Mouse (Mus musculus) megakaryocyte-erythroid progenitor cell, adult 5-6 weeks (primary cell): ENCODE results near the gene Zfp982. TPM values are rescaled to one million over a fixed set of nuclear protein-coding genes. Genes with fewer than 3 reads are reported as not detected.
A peak's percentile ranks its signal among the peaks of the same experiment; 100 is the strongest.
"Not testable (repeated sequence)": the region's sequence is repeated elsewhere in the genome, so short reads cannot be mapped to it uniquely, and the experiment has no call there.

Source experiments
- ATAC-seq: replicated peaks from 2 replicates; pipeline ENCODE4 v1.8.0; 2016; ENCODE audit warnings: mild to moderate bottlenecking, inconsistent platforms; ENCODE audit not compliant: severe bottlenecking, poor library complexity, low FRiP score, low TSS enrichment
- total RNA-seq, 2 experiments: library from RNA; stranded (forward) in 1 of 2; stranded (reverse) in 1 of 2; fragments of 200-1000, 215-1000 nt in 1 of 2; fragments of >200 nt in 1 of 2; fragmentation: Nextera tagmentation in 1 of 2; gene quantifications; 2 replicates each; pipeline ENCODE4 v1.2.3; 2014 to 2017

Gene Zfp982
- total RNA-seq (2014; fragmentation: Nextera tagmentation) (22.2 and 29.1 TPM in 2 replicates), total RNA-seq (2017) (11.0 and 13.2 TPM in 2 replicates)

DNA sequence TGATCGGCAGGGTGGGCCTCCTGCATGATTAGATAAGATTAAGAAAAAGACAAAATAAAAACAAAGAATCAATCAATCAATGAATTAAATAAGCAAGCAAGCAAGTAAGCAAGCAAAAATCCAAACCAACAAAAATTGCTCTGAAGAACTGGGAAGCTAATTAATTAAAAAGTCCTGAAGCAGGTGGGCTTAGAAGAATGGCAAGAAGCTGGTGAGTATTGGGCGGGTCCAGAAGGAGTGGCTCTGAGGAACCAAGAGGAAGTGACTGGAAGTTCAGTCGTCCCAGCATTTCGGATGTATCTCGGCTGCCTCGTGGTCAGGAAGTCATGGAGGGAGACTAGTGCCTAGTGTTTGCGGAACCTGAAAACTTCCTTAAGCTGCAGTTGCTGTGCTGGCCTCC, at the start of gene Zfp982:
Gene Zfp982 (plus strand): TSS at position 301 of the 400 bp plus-strand sequence.
- ATAC-seq: not testable (repeated sequence)

DNA sequence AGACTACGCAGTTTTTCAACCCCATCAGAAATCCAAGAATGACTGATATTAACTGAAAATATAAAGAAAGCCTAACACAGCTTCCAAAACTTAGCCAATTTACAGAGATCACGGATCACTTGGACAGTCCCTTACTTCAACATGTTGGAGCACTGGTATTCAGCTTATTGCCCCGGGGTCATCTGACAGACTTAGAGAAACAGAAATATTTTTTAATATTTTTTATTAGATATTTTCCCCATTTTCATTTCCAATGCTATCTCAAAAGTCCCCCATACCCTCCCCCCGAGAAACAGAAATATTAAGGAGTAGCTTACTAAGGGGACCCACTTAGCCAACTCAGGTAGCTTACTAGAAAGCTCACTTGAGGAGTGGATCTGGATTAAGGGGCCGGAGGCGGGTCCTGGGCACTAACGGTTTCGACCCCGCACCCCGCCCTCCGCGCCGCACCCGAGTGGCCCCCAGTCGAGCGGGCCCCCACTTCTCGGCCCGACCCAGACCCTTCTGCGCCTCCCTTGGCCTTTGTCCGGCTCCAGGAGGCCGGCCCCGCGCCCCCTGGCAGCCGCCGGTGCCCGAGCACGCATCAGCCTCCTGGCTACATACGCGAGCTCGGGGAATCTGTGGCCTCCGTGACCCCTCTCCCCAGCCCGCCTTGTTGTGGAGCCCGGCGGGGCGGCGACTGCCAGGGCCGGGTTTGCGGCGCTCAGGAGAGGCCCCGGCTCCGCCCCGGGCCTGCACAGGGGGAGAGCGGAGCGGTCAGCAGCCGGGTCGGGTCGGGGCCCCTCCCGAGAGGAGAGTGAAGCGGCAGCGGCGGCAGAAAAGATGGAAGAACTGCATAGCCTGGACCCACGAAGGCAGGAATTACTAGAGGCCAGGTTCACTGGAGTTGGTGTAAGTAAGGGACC, 49.3 kb upstream of the Zfp982 start:
- ATAC-seq: peak; percentile 97

DNA sequence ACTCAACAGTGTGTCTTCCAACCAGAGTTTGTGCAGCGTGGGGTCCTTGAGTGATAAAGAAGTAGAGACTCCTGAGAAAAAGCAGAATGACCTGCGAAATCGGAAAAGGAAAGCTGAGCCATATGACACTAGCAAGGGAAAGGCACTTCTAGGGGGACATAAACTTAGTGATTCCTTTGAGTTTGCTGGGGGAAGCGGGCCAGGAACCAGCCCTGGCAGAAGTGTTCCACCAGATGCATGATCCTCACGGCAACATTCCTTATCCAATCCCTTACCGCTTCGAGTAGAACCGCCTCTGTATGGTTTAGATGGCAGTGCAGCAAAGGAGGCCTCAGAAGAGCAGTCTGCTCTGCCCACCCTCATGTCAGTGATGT, 48.7 kb upstream of the Zfp982 start:
- not testable (repeated sequence) for ATAC-seq

DNA sequence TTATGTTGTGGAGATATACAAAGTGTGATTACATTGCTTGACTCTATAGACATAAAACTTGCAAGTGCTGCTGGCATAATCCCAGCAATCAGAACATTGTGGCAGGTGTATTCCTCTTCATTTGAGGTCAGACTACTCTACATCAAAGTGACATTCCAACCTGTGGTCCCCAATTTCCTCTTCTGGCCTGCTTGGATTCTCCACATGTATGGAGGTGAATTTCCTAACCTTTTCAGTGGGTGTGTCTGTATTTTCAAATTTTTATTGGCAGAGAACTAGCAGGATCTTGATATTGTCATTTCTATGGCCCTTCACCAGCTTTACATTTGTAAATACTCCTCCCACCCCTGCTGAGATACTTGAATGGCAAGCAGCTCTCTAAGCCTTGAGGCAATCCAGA, 46.8 kb upstream of the Zfp982 start:
- ATAC-seq: not testable (repeated sequence)

DNA sequence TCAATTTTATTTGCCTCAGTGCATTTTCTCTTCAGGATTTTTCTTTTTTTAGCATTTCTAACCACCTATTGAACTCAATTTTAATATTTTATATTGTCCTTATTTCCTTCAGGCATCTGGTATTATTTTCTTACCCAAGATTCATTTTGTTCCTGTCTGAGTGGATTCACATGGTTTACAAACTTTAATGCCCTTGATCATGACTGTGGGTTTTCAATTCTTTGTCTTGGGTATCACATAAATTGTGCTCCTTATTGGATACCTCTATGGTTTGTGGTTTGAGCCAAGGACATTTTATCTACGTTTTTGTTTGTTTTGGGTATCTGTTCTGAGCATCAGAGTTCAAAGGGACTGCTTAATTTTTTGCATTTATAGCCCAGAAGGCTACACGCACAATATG, 43.9 kb upstream of the Zfp982 start:
- ATAC-seq: no peak

DNA sequence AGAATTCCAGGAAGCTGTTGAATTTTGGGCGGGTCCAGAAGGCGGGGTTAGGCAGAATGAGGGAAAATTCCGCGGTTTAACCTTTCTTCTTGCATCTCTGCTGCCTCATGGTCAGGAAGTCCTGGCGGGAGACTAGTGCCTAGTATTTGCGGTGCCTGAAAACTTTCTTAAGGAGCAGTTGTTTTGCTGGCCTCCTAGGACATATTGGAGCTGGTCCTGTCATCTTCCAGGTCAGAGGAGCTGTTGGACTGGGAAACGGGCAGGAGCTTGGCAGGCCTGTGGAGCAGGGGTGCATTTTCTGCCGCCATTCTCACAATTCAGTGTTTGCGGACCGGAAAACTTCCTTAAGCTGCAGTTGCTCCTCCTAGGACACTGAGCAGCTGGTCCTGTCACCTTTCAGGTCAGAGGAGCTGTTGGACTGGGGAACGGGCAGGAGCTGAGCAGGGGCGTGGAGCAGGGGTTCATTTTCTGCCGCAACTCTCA, 43.1 kb upstream of the Zfp982 start:
- ATAC-seq: peak; percentile 61

DNA sequence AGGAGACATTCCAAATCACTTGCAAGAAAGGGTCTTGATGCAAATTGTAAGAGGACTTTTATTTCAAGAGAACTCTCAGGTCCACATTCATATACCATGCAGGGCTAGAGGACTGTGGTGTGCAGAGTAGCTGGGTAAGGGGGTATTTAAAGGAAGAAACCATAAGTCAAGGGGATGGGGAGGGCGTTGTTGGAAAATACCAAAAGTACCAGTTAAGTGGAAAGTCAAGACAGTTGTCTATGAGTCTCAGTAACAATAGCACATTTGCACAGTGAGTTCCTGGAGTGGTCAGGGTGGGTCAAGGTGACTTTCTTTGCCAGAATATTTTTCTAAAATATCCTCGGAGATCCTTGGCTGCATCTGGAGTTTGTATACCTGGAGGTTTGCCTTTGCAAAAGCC, 42.2 kb upstream of the Zfp982 start:
- ATAC-seq: not testable (repeated sequence)

DNA sequence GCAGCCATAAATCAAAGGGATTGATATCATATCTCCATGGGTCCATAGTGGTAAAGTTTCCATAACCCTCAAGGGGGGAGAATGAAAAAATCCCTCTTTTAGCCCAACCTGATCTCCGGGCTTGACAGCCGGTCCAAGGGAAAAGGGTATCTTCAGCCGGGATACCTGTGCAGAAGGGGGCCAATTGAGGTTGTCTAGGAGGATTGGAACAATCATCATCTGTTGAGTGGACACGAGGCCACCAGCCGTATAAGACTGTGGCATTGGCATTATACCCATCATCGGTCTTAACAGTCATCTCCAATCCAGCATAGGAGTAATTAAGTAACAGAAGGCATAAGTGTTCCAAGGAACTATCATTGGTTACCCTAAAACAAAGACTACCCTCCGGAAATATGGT, 25.0 kb upstream of the Zfp982 start:
- not testable (repeated sequence) for ATAC-seq

DNA sequence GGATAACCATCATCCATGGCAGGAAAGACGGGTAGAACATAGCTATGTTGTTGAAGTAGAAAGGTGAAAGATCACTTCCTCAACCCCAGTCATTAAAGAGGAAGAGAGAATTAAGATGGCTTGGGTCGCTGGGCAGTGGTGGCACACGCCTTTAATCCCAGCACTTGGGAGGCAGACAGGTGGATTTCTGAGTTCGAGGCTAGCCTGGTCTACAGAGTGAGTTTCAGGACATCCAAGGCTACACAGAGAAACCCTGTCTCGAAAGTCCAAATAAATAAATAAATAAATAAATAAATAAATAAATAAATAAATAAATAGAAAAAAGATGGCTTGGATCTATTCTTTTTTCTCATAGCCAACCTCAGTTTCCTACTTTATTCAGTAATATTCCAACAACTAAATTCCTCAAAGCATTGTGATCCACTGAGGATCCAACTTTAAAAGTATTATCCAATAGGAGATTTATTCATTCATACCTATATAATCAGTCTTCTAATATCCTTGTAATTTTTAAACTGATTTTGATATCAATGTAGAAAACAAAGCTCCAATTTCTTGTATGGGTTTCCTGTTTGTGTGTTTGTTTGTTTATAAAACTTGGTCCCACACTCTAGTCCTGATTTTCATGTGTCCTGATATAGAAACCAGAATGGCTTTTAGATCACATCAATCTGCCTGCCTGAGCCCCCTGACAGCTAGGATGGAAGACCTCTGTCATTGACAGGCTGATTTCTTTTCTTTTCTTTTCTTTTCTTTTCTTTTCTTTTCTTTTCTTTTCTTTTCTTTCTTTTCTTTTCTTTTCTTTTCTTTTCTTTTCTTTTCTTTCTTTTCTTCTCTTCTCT, 6.8 kb downstream of the Zfp982 start:
- not testable (repeated sequence) for ATAC-seq

DNA sequence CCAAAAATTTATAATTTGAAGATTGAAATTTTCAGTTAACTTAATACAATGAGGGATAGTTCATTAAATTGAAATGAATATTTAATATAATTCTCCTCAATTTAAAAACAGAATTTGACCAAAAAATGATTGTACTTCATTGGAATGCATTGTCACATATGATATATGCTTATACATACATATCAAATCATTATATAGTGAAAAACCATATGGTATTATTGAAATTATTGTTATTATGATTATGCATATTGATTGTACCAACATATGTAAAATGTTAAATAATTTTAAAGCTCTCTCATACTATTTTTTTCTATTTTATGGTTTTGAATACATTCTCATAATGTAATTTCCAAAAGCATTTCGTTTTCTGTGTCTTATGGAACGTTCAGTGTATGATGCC, 17.0 kb downstream of the Zfp982 start:
- no peak for ATAC-seq

DNA sequence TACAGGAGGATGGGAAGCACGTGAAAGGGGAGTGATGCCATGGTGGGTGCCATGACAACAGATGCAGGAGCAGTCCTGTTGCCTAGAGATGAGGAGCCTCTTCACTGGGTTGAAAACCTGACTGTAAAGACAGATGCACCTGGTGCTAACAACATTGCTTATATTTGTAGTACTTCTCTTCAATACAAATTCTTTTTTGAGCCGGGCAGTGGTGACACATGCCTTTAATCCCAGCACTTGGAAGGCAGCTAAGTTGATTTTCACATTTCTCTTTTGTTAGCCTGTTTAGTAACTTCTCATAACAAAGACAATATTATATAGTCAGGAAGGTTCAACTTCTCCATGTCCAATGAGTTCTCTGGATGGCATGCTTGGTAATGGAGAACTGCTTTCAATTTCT, 26.8 kb downstream of the Zfp982 start:
- ATAC-seq: 0 out of 2 replicates have a peak, but pooled peaks have one; percentile 31

DNA sequence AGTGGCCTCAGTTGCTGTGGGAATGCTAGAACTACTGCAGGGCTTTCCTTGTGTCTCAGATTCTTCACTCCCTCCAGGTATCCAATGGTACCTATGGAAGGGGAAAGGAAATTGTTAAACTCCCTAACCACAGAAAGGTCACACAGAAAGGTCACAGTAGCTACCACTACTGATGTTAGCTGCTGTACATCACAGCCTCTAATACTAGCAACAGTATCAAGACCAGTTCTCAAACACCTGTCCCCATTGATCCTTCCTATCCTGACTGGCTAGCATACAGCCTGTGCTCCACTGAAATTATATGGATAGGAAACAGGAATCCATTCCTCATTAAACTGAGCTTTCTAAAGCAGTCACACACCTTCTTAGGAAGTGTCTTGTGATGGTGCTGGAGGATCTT, 27.9 kb downstream of the Zfp982 start:
- no peak for ATAC-seq

DNA sequence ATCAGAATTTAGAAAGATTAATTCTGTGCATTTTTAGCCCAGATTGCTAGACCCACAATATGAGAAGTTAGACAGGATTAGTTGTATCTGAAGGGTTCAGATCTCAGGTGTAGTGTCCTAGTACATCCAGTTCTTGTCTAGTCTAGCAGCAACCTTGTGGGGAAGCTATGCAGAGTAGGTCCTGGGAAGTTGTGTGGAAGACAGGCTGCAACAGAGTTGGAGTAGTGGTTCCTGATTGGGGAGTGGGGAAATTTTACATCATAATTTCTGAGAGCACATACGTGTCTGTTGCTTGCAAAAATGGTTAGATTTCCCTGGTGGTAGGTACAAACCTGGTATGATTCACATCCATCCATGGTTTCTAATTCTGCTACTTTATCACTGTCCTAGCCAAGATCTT, 32.9 kb downstream of the Zfp982 start:
- no peak for ATAC-seq

DNA sequence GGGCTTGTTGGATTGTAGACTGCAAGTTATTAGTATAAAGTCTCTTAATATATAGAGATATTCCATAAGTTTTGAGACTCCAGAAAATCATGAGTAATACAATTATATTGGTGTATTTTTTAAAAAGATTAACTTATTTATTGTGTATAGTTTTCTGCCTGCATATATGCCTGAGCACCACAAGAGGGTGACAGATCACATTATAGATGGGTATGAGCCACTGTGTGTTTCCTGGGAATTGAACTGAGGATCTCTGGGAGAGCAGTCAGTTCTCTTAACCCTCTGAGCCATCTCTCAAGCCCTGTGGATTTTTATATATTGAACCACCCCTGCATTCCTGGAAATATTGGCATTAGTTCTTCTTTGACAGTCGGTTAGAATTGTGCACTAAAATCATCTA, 38.1 kb downstream of the Zfp982 start:
- ATAC-seq: no peak

DNA sequence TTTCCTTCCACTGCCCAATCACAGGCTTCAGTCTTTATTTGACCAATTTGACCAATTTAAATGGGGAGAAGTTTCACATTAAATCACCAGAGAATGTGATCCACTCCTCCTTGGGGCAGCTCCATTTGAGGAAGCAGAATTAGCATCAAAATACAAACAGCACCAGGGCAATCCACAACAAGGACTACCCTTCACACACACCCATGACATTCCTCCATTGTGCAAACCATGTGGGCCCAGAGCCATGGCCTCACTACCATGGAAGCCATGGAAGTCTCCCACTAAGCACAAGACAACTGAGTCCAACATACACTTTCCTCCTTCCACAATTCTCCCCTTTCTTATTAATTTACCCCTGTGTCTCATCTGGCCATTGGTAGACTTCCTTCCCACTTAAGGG, 43.7 kb downstream of the Zfp982 start:
- not testable (repeated sequence) for ATAC-seq

DNA sequence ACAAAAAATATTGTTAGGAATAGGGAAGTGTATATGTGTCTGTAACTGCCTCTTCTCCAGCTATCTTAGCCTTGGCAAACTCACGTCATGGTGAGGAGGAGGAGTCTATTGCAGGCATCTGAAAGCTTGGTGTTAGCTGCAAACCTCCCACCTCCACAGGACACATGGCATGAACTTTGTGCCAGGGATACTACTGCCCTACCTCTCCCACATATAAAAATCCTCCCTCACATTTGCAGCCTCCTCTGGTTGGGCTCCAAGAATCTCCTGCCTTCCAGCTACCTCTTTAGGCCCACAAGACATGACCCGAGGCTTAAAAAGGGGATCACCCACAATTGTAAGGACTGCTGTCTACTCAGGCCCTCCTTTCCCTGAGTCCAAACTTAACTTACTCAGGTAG, 45.5 kb downstream of the Zfp982 start:
- ATAC-seq: no peak

DNA sequence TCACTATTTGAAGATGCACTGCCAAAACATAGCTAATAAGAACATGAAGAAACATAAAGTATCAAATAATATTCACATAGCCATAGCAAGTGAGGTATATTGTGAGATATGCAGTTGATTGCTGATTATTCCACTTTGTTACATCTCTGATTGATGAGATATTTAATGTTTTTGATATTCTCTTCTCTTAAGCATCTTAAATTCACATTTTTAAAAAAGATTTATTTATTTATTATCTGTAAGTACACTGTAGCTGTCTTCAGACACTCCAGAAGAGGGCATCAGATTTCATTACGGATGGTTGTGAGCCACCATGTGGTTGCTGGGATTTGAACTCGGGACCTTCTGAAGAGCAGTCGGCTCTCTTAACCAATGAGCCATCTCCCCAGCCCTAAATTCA, 47.7 kb downstream of the Zfp982 start, which contains the start of gene Gm16503:
Gene Gm16503 (plus strand): TSS at position 301 of the 400 bp plus-strand sequence.
- ATAC-seq: not testable (repeated sequence)

DNA sequence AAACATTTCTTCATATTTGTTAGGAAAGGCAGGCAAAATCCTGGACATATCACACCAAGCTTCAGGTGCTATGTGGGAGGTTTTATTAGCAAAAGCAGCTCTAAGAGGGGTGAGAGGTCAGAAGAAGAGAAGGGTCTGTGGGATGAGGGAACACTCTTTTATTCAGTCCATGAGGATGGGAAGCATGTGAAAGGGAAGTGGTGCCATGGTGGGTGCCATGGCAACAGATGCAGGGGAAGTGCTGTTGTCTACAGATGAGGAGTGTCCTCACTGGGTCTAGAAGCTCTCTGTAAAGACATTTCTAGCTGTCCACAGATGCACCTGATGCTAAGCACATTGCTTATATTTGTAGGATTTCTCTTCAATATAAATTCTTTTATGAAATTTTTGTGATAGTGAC, 48.9 kb downstream of the Zfp982 start:
- no peak for ATAC-seq

DNA sequence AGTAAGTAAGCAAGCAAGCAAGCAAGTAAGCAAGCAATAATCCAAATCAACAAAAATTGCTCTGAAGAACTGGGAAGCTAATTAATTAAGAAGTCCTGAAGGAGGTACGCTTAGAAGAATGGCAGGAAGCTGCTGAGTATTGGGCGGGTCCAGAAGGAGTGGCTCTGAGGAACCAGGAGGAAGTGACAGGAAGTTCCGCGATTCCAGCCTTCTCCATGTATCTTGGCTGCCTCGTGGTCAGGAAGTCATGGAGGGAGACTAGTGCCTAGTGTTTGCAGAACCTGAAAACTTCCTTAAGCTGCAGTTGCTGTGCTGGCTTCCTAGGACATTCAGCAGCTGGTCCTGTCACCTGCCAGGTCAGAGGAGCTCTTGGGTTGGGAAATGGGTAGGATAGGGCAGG, 60.9 kb downstream of the Zfp982 start, which contains the start of gene Zfp985:
Gene Zfp985 (plus strand): TSS at position 207 of the 400 bp plus-strand sequence.
- not testable (repeated sequence) for ATAC-seq

DNA sequence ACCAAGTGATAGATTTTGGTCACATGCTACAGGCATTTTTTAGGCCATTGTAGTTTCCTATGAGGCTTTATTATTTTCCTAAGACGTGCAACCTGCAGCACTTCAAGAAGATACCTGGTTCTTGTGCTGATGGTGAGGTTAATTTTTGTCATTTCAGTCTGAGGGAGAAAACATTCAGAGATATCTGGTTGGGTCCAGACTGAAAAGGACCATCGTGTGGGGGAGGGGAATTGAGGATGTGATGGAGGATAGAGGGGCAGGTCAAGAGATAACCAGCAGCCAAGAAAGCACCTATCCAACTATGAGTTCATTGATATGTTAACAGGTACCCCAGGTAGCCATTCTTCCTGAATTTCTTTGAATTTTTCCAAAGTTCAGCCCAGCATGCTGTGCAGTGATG, 62.1 kb downstream of the Zfp982 start:
- ATAC-seq: not testable (repeated sequence)
